Mouse (Mus musculus): ENCODE measurements at regions not wholly inside any gene's neighbourhood (a gene's known extent, or its start where the extent isn't known, plus 50 kb on each side); places are given as distances from the start of the nearest gene placed in this dataset.
"Not testable (repeated sequence)": the region's sequence is repeated elsewhere in the genome, so short reads cannot be mapped to it uniquely, and the experiment has no call there.

- H3K9me3 ChIP-seq = no peaks in the 10 kb centered on the region
- peaks cover 11% of the 10 kb centered on the region for H3K4me1 ChIP-seq (replicated peaks)
- H3K27me3 ChIP-seq = no peaks in the 10 kb centered on the region
- no peak overlapping the region for H3K4me2 ChIP-seq
- no peak for ATAC-seq (ENCODE audit: insufficient number of reproducible peaks, insufficient read depth, low FRiP score, low TSS enrichment, low read depth)
- 37% methylated on average over 2 of the region's 2 CpGs for WGBS
- no peak overlapping the region for H3K27ac ChIP-seq
- H3K9ac ChIP-seq (replicated peaks) = no peak overlapping the region
- H3K4me3 ChIP-seq (replicated peaks) = no peak overlapping the region
- H3K36me3 ChIP-seq = no peaks in the 10 kb centered on the region
Observed at GRCm38 (mm10) chr16:23777041-23777440, 113.7 kb downstream of the Sst start.

- no peak overlapping the region for H3K9ac ChIP-seq (replicated peaks)
- no peak for ATAC-seq (ENCODE audit: insufficient number of reproducible peaks, insufficient read depth, low FRiP score, low TSS enrichment, low read depth)
- H3K36me3 ChIP-seq = no peaks in the 10 kb centered on the region
- H3K9me3 ChIP-seq = no peaks in the 10 kb centered on the region
- H3K4me3 ChIP-seq (replicated peaks) = no peak overlapping the region
- H3K4me2 ChIP-seq = no peak overlapping the region
- no peaks in the 10 kb centered on the region for H3K27me3 ChIP-seq
- H3K4me1 ChIP-seq (replicated peaks) = peaks cover 11% of the 10 kb centered on the region
- H3K27ac ChIP-seq = no peak overlapping the region
- 24% methylated on average over 1 of the region's 1 CpGs for WGBS
Observed at GRCm38 (mm10) chr16:23776501-23776900, 114.3 kb downstream of the Sst start.

GRCm38 (mm10) chr16:23758136-23758812, 132.5 kb downstream of the Sst start:
- no peaks in the 10 kb centered on the region for H3K9me3 ChIP-seq
- no peaks in the 10 kb centered on the region for H3K4me1 ChIP-seq (replicated peaks)
- no peak overlapping the region for H3K4me3 ChIP-seq (replicated peaks)
- no peak overlapping the region for H3K27ac ChIP-seq
- no peak overlapping the region for H3K9ac ChIP-seq (replicated peaks)
- no peak overlapping the region for H3K4me2 ChIP-seq
- H3K36me3 ChIP-seq = no peaks in the 10 kb centered on the region
- no peaks in the 10 kb centered on the region for H3K27me3 ChIP-seq
- 70% methylated on average over 7 of the region's 7 CpGs for WGBS
- ATAC-seq (ENCODE audit: insufficient number of reproducible peaks, insufficient read depth, low FRiP score, low TSS enrichment, low read depth) = no peak

GRCm38 (mm10) chr16:23737026-23737425, 153.7 kb downstream of the Sst start:
- no peak overlapping the region for H3K4me2 ChIP-seq
- no peak overlapping the region for H3K4me3 ChIP-seq (replicated peaks)
- H3K27me3 ChIP-seq = no peaks in the 10 kb centered on the region
- no peaks in the 10 kb centered on the region for H3K36me3 ChIP-seq
- H3K9ac ChIP-seq (replicated peaks) = no peak overlapping the region
- H3K4me1 ChIP-seq (replicated peaks) = no peaks in the 10 kb centered on the region
- no peaks in the 10 kb centered on the region for H3K9me3 ChIP-seq
- no peak for ATAC-seq (ENCODE audit: insufficient number of reproducible peaks, insufficient read depth, low FRiP score, low TSS enrichment, low read depth)
- no peak overlapping the region for H3K27ac ChIP-seq
- WGBS = 55% methylated on average over 3 of the region's 3 CpGs

DNA sequence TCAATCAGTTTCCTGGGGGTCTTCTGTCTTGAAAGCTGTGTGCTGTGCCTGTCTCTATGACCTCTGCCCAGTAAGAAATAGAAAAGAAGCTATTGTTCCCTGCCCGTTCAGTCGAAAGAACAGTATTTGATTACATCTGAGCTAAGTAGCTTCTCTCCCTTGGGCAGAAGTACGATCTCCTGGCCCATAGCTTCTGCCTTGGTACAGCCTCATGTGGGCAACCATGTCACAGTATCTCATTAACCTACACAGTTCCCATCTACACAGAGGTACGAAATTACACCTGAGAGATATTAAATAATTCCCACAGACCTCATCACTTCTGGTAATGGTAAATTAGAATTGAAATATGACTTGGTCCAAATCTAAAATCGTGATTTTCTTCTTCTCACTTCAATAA, 155.0 kb downstream of the Sst start:
- Histone ChIP-seq H3K4me1 (replicated peaks) (no peaks in the 10 kb centered on the region), H3K9me3 (no peaks in the 10 kb centered on the region), H3K27ac (no peak overlapping the region), H3K9ac (replicated peaks) (no peak overlapping the region), H3K4me2 (no peak overlapping the region), H3K36me3 (no peaks in the 10 kb centered on the region), H3K27me3 (no peaks in the 10 kb centered on the region), H3K4me3 (replicated peaks) (no peak overlapping the region)
- ATAC-seq (ENCODE audit: insufficient number of reproducible peaks, insufficient read depth, low FRiP score, low TSS enrichment, low read depth) = no peak
- WGBS = 74% methylated on average over 5 of the region's 5 CpGs

DNA sequence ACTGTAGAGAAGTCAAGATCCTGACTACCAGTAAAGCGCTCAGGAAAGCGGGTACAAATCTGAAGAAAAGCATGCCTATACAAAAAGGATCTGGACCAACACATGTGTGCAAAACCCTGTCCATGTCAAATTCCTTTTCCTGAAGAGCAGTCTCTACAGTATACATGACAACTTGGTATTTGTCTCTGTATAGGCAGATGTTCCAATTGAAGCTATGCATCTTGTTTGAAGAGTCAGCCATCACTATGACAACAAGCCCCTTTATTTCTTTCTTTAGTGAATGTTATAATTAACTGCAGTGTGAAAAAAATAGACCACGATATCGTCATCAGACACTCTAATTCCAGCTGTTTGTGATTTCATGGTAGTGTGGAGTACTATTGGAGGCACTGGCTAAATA, 164.2 kb downstream of the Sst start:
- no peaks in the 10 kb centered on the region for H3K36me3 ChIP-seq
- no peak for ATAC-seq (ENCODE audit: insufficient number of reproducible peaks, insufficient read depth, low FRiP score, low TSS enrichment, low read depth)
- H3K9ac ChIP-seq (replicated peaks) = no peak overlapping the region
- 93% methylated on average over 4 of the region's 4 CpGs for WGBS
- H3K4me2 ChIP-seq = no peak overlapping the region
- H3K4me3 ChIP-seq (replicated peaks) = no peak overlapping the region
- H3K27me3 ChIP-seq = no peaks in the 10 kb centered on the region
- H3K9me3 ChIP-seq = no peaks in the 10 kb centered on the region
- no peak overlapping the region for H3K27ac ChIP-seq
- no peaks in the 10 kb centered on the region for H3K4me1 ChIP-seq (replicated peaks)

GRCm38 (mm10) chr16:23721745-23722144, 169.0 kb downstream of the Sst start:
- ATAC-seq (ENCODE audit: insufficient number of reproducible peaks, insufficient read depth, low FRiP score, low TSS enrichment, low read depth) = no peak
- Histone ChIP-seq H3K4me3 (replicated peaks) (no peak overlapping the region), H3K4me1 (replicated peaks) (no peaks in the 10 kb centered on the region), H3K9ac (replicated peaks) (no peak overlapping the region), H3K4me2 (no peak overlapping the region), H3K27ac (no peak overlapping the region), H3K36me3 (no peaks in the 10 kb centered on the region), H3K27me3 (no peaks in the 10 kb centered on the region), H3K9me3 (no peaks in the 10 kb centered on the region)

DNA sequence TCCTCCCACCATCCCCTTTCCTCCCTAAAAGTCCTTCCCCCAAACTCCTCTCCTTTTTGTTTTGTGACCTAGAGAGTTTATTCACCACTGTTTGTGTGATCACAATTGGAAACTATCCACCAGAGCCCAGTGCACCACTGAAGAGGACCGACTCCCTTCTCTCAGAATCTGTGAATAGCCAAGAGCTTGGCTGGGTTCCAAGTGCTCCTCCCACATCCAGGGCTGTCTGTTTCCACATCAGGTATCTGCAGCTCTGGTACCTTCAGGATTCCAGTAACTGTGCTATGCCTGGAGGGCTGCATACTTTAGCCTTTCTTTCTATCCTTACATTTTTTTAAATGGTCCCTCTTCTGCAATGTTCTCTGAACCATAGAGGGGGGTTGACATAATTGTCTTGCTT, 180.5 kb upstream of the Masp1 start:
- 64% methylated on average over 1 of the region's 1 CpGs for WGBS
- no peak overlapping the region for H3K4me3 ChIP-seq (replicated peaks)

GRCm38 (mm10) chr16:23694226-23694625, 173.6 kb upstream of the Masp1 start:
- not testable (repeated sequence) for H3K4me3 ChIP-seq (replicated peaks); H3K27ac ChIP-seq; H3K4me2 ChIP-seq; H3K27me3 ChIP-seq; H3K4me1 ChIP-seq (replicated peaks); H3K9me3 ChIP-seq; H3K9ac ChIP-seq (replicated peaks); H3K36me3 ChIP-seq; ATAC-seq (ENCODE audit: insufficient number of reproducible peaks, insufficient read depth, low FRiP score, low TSS enrichment, low read depth)

More for the DNA sequence above, 180.5 kb upstream of the Masp1 start:
- no peaks in the 10 kb centered on the region for H3K36me3 ChIP-seq
- no peaks in the 10 kb centered on the region for H3K9me3 ChIP-seq
- ATAC-seq (ENCODE audit: insufficient number of reproducible peaks, insufficient read depth, low FRiP score, low TSS enrichment, low read depth) = no peak
- H3K27me3 ChIP-seq = no peaks in the 10 kb centered on the region
- H3K4me1 ChIP-seq (replicated peaks) = no peaks in the 10 kb centered on the region
- no peak overlapping the region for H3K9ac ChIP-seq (replicated peaks)
- H3K4me2 ChIP-seq = no peak overlapping the region
- no peak overlapping the region for H3K27ac ChIP-seq

DNA sequence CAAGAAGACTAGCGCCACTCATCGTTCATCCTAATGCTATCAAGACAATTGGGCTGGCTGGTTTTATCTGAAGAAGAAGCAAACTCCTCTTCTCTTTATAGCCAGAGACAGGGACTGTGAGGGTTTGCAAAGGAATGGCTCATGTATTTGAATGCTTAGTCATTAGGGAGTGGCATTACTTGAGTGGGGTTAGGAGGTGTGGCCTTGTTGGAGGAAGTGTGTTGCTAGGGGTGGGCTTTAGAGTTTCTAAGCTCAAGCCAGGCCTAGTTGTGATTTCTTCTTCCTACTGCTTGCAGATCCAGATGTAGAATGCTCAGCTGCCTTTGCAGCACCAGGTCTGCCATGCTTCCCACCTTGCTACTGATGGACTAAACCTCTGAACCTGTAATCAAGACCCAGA, 169.4 kb upstream of the Masp1 start:
- no peak overlapping the region for H3K4me2 ChIP-seq
- no peaks in the 10 kb centered on the region for H3K36me3 ChIP-seq
- no peak overlapping the region for H3K27ac ChIP-seq
- no peak for ATAC-seq (ENCODE audit: insufficient number of reproducible peaks, insufficient read depth, low FRiP score, low TSS enrichment, low read depth)
- no peak overlapping the region for H3K9ac ChIP-seq (replicated peaks)
- no peak overlapping the region for H3K4me3 ChIP-seq (replicated peaks)
- 95% methylated on average over 2 of the region's 2 CpGs for WGBS
- H3K27me3 ChIP-seq = no peaks in the 10 kb centered on the region
- no peaks in the 10 kb centered on the region for H3K4me1 ChIP-seq (replicated peaks)
- no peaks in the 10 kb centered on the region for H3K9me3 ChIP-seq

GRCm38 (mm10) chr16:23686783-23687182, 166.2 kb upstream of the Masp1 start:
- H3K27me3 ChIP-seq = no peaks in the 10 kb centered on the region
- WGBS = 85% methylated on average over 8 of the region's 8 CpGs
- ATAC-seq (ENCODE audit: insufficient number of reproducible peaks, insufficient read depth, low FRiP score, low TSS enrichment, low read depth) = no peak
- H3K4me1 ChIP-seq (replicated peaks) = no peaks in the 10 kb centered on the region
- H3K9ac ChIP-seq (replicated peaks) = no peak overlapping the region
- H3K36me3 ChIP-seq = no peaks in the 10 kb centered on the region
- no peak overlapping the region for H3K4me2 ChIP-seq
- no peaks in the 10 kb centered on the region for H3K9me3 ChIP-seq
- H3K4me3 ChIP-seq (replicated peaks) = no peak overlapping the region
- H3K27ac ChIP-seq = no peak overlapping the region

DNA sequence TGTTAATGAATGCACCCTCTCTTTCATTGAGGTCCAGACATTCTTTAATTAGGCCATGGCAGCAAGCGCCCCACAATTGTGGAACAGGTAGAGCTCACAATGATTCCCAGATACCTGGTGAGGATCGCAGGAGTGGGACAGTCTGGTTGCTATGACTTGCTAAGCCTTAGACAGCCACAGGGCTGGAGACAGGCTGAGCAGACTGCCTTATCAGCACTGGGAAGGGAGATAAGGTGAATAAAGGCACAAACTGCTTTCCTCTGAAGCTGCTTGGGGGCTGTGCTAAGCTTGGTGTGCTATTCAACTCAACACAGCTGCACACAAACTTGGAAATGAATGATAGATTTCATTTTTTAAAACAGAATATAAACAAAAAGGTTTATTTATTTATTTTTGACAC, 159.8 kb upstream of the Masp1 start:
- Histone ChIP-seq H3K4me2 (no peak overlapping the region), H3K27me3 (no peaks in the 10 kb centered on the region), H3K9me3 (no peaks in the 10 kb centered on the region), H3K36me3 (no peaks in the 10 kb centered on the region), H3K4me3 (replicated peaks) (no peak overlapping the region), H3K27ac (no peak overlapping the region), H3K4me1 (replicated peaks) (no peaks in the 10 kb centered on the region), H3K9ac (replicated peaks) (no peak overlapping the region)
- no peak for ATAC-seq (ENCODE audit: insufficient number of reproducible peaks, insufficient read depth, low FRiP score, low TSS enrichment, low read depth)
- 85% methylated on average over 2 of the region's 2 CpGs for WGBS

All from limb, embryonic 12.5 days (tissue).